Mouse (Mus musculus) adrenal gland, adult 8-10 months (tissue): ENCODE measurements around the gene Etv4. TPM values are rescaled to one million over a fixed set of nuclear protein-coding genes. Genes with fewer than 3 reads are reported as not detected.
A peak's percentile ranks its signal among the peaks of the same experiment; 100 is the strongest.

Source experiments
- DNase-seq: peaks from one replicate; pipeline ENCODE4 v3.0.0; 2022
- total RNA-seq, 4 experiments: library from RNA; stranded (reverse); gene quantifications; 2 replicates each; pipeline ENCODE4 v1.2.4; 2022

Etv4 gene
- total RNA-seq, 4 experiments from 2014 or later = 0.80 to 1.9 (median 1.4) TPM

DNA sequence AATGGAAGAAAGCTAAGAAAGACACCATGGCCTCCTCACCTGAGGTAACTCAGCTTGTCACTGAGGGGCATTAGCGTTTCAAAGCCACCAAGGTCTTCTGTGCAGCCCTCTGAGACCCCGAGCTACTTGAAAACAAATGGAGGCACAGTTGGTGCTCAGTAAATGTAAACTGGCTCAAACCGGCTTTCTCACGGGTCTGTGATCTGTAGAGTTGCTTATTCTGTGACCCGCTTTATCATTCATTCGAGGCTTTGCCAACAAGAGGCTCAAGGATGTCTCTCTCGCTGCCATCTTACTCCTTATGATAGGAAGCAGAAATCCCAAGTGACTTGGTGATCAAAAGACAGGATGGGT, 658 bp upstream of the Etv4 start:
- no peak for DNase-seq

DNA sequence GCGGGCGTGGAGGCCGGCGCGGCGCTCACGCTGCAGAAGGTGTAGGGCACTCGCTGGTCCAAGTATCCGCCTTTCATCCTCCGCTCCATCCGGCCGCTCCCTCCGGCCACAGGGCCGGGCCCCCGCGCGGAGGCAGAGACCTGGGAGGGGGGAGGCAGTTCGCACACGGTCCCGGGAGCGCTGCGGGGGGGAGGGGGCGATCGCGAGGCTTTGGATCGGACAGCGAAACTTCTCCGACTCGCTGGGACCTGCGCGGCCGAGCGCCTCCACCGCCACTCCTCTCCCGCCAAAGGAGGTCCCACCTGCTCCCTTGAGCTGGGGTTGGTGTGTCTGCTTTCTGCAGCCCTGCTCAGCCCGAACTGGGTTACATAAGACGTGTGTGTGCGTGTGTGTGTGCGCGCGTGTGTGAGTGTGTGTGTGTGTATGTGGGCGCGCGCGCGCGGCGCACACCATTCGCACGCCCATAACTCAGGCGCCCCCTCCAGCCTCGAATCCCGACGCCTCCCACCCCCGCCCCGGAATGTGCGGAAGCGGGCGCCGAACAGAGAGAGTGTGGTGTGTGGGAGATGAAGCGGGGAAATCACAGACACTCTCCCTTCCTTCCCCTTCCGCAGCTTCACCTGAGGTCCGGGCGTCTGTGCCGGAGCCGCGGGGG, 556 bp downstream of the Etv4 start:
- DNase-seq = no peak

DNA sequence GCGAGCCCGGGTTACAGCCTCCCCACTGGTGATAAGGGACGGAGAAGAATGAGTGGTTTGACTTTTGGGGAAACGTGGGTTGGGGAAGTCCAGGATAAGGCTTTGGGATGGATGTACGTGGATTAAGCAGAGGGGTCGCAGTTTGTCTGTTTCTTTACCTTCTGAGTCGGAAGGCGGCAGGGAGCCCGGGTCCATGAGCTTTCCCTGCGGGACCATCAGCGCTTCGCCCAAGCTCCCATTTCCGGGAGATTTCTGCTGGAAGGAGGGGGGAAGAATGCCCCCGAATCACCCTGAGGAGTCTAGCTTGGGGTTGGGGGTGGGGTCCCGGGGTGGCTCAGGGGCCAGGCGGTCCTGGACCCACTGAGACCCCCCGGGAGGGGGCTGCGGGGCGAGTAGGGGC, 1.1 kb downstream of the Etv4 start:
- DNase-seq = no peak

DNA sequence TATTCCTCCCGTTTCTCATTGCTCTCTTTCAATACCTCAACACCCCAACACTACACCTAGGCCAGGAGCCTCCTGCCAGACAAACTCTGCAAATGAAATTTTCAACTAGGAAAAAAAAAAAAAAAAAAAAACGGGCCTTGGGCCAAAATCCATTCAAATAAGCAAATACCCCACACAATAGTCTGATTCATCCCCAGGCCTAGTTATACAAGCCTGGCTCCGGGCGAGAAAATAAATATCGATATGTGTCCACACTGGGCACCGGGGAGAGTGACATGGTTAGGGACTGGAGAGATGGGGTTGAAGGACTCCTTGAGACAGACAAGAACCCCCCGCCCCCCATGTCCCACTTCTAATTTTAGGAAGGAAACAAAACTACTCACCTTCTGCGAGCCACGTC, 1.6 kb downstream of the Etv4 start:
- DNase-seq = no peak

DNA sequence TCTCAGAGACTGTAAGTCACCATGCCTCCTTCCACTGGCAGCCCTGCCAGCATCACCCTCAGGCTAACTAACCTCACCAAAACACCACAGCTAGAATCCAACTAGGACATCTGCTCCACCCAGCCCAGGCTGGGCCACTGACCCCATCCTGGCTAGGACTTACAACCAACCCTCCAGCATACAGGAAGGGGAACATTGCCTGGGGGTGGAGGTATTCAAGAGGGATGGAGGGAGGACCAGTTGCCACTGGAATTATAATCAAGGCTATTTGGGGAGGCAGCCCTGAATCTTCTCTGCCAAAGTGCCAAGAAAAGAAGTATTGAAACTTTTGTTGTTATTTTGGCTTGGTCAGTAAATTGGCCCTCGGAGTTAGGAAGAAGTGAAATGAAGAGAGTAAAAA, 2.0 kb downstream of the Etv4 start:
- no peak for DNase-seq

DNA sequence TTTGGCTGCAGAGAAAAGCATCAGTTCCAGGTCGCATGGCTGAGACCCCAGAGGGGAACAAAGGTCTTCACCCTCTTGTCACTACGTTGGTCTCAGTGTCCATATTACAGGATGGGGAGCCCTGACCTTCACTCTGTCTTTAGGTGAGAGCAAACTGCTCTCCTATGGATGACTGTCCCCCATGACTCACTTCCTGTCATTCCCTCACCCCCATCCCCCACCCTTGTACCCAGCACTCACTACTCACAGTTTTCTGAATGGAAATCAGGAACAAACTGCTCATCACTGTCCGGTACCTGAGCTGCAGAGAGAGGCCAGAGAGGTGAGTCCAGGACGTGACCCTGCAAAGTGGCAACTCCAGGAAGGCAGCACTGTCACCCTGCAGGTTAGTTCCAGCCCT, 8.3 kb downstream of the Etv4 start:
- no peak for DNase-seq

DNA sequence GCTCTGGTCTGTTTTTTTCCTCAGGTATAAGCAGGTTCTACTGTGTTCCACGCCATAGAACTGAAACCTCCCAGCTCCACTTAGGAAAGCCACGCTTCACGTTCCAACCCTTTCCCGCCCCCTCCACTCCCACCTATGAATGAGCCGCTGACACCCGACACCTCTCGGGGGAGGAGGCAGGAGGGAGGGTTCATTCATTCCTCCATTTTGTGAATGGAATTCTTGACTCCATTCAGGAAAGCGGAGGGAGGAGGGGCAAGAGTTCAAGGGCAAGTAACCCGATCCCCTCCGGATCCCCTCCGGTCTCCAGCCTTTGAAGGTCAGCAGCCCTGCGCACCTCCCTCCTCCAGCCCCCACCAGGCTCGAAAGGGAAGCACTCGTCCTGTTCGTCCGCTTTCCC, 12.7 kb downstream of the Etv4 start:
- peak; percentile 50 for DNase-seq

DNA sequence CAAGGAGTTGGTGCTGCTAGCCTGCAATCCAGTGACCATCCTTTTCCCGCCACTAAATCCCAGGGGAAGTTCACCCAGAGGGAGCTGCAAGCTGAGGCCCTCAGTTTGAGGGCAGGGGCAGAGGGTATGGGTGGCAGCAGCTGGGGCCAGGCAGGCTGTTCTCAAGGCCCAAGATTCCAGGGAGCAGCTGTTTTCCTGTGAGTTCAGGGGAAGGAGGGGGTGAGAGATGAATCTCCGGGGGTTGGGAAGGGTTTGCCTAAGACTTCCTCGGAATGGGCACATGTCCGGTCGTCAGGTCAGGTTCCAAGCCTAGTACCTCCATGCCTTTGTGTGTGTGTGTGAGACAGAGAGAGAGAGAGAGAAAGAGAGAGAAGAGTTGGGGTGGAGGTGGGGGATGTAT, 13.1 kb downstream of the Etv4 start:
- no peak for DNase-seq

DNA sequence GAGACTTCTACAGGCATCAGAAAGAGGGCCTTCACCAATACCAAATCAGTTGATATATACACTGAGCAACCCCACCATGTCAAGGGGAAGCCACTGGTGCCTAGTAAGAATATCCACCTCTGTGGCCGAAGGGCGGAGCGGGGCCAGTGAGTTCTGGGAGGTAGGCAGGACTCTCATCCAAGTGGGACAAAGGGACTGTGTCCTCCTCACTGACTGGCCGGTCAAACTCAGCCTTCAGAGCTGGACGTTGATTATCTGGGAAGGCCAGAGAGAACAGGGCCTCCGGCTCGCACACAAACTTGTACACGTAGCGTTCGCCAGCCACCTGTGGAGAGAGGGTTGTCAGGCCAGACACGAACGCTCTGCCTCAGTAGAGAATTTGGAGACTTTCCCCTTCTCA, 14.9 kb downstream of the Etv4 start:
- DNase-seq = no peak

DNA sequence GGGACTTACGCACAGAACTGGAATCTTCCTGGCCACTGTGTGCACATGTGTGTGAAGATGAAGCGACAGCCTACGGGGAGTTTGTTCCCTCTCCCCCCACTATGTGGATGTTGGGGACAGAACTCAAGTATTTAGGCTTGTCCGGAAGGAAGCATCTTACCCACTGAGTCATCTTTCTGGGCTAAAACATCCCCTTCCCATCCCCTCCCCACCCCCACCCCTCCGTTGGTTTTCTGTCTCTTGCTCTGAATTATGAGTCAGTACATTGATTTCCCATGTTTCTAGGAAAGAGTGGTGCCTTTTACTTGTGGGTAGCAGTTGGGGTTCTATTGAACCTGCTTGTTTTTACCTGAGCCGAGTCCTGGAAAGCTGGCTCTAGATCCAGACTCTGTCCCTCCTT, 16.4 kb downstream of the Etv4 start:
- no peak for DNase-seq

DNA sequence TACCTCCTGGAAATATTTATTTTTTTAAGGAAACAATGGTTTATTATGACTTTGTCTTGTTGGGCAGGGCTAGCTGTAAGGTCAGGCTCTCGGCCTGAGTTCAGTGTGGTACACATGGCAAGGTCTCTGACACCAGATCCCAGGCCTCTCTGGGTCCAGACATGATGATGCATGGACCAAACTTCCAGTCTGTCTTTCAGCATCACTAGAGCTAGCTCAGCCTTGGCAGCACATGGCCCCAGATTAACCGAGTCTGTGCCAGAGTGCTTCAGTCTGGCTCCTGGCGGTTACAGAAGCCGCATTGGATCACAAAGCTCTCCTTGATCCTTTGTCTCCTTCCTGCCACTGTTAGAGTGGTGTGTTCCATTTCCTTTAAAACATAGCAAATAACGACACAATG, 17.8 kb downstream of the Etv4 start:
- no peak for DNase-seq

DNA sequence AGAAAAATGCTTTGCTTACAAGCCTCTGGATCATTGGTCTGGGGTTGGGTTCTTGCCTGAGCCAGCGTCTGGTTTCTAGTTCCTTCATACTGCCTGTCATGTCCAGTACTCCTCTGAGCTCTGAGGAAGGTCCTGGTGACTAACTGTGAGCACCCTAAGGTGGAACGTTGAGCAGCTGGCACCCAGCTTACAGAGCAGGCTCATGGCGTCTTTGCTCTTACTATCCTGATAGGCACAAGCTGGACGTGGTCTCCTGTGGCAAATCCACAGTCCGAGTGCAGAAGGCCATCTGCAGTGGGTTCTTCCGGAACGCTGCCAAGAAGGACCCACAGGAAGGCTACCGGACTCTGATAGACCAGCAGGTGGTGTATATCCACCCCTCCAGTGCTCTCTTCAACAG, 20.6 kb downstream of the Etv4 start:
- DNase-seq = no peak

DNA sequence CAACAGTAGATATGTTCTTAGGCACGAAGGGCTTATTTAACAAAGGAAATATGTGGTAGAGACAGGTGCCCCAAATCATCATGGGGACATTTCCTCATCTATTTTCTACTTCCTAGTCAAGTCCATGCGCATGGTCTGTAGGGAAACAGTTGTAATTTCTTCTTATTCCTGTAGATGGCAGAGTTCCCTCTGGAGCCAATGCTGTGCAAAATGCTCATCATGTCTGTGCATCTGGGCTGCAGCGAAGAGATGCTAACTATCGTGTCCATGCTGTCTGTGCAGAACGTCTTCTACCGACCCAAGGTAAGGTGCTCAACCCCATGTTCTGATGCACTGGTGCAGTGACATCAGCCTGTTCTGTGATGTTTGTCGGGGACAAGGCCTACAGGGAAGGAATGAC, 21.4 kb downstream of the Etv4 start:
- no peak for DNase-seq

DNA sequence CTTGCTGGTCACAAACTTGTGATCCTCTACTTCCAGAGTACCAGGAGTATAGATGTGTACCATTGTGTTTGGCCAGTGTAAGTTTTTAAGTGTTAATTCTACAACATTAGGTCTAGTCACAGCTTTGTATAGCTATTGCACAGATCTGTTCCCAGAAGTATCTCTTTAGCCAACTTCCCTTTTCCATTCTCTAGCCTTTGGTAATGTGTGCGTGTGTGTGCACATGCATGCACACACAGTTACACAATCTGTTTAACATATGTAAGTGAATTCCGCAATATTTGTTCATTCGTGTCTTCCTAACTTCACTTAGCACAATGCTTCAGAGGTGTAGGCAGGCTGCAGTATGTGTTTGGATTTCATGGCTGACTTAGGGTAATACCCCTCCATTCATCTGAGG, 25.6 kb downstream of the Etv4 start:
- DNase-seq = no peak

DNA sequence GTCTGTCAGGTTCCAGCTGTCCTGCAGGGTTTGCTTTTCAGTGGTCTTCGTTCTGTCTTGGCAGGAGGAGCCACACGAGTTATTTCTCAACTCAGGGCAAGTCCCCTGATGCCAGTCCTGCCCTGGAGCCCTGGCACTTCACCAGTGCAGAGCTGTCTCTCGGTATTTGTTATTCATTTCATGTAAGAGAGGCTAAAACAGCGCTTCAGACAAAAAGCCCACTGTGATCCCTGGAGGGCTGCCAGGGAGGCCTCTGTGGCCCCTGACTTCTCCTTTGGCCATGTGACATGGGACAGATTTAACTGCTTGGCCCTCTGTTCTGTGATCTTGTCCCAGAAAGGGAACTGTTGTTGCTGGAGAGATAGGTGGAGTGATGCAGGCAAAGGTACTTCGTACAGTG, 26.7 kb downstream of the Etv4 start:
- no peak for DNase-seq

DNA sequence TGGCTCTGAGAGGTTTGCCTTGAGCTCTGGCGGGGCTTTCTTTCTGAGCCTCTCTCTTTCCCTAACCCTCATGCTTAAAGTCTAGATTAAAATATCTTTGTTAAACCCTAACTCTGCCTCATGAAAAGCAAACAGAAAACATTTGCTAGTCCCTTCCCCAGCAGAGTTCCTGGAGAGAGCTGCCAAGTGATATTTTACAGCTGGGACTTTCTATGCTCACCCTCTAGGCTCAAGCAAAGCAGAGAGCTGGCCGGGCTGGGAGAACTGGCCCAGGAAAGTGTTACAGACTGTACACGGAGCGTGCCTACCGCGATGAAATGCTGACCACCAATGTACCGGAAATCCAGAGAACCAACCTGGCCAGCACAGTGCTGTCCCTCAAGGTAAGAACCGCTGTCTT, 27.8 kb downstream of the Etv4 start:
- DNase-seq = no peak

DNA sequence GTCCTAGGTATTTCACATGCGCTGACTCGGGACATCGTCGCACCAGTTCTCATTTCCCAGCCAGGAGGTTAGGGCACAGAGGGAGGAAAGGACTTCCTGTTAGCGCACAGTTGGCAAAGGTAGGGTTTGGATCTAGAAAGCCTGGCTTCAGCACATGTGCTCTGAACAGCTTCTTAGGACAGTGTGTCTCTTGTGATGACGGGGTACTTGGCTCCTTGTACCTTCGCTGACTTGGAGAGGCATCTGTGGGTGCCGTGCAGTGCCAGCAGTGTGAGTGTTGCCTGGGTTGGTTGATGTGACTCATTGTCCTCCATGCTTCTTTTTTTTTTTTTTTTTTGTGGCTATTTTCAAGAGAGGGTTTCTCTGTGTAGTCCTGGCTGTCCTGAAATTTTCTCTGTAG, 28.6 kb downstream of the Etv4 start:
- no peak for DNase-seq

DNA sequence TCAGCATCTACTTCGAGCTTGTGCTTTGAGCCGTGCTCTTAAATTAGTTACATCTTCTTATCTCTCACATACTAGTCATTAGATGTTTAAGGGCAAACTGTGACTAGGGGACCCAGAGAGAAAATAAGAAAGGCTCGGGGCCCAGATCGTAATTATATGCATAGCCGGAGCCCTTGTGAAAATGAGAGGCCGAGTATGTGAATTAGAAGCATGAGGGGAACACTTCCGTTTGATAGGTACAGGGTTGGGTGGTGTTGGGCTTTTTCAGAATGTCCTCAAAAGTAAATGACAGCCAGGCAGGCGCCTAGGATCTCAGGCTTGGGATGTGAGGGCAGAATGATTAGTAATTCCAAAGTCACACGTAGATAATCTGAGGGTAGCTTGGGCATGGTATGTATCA, 51.6 kb downstream of the Etv4 start:
- DNase-seq = no peak

DNA sequence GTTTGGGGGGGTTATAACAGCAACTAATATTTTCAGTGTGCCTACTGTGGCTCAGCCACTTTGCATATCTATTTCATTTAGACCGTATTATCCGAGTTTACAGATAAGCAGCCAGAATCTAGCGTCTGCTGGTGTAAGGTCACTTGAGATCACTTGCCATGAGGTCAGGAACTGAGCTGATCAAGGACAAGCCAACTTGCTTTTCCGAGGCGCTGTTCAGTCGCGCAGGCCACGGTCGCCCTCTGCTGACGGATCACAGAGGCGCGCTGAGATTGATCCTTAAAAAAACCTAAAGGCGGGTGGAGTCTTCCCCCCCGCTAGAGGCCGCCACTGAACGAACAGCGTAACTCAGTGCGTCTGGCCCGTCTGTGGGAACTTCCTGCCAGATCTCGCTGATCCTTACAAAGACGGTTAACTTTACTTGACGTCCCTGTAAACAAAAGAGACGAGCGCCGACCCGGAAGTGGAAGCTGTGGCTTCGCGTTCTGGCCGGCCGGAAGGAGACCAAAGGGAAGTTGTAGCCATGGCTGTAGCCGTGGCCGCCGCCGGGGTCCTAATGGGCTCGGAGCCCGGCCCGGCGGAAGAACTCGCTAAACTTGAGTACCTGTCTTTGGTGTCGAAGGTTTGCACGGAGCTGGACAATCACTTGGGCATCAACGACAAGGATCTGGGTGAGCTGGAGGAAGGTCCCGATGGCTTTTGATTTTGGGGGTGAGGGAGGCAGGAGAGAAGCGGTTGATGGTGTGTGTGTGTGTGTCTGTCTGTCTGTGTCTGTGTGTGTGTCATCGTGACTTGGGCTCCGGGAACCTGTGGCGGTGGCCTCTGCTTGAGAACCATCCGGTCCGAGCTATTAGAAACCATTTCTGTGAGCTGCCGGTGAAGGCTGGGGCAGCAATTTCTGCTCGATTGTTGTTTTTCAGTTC, 52.4 kb downstream of the Etv4 start, which contains the start of gene Dhx8:
Gene Dhx8 (plus strand): TSS at position 402 of the 923 bp plus-strand sequence.
- DNase-seq = peak; percentile 97

DNA sequence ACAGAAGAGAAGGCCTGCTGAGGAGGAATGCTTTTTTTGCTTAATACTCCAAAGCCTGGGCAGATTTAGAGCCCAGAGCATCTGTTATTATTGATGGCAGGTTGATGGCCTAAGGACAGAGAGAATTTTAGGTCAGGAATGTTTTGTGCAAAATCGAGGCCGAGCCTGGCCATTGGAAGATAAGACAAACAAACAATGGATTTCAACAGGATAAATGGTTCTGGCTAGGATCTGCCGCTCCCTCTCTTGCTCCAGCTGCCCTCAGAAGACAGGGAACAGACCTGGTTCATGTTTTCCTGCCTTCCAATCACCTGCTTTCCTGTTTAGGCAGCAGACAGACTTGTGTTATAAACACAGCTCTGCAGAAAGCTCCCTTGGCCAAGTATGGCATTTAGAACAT, 55.9 kb downstream of the Etv4 start:
- DNase-seq = no peak

DNA sequence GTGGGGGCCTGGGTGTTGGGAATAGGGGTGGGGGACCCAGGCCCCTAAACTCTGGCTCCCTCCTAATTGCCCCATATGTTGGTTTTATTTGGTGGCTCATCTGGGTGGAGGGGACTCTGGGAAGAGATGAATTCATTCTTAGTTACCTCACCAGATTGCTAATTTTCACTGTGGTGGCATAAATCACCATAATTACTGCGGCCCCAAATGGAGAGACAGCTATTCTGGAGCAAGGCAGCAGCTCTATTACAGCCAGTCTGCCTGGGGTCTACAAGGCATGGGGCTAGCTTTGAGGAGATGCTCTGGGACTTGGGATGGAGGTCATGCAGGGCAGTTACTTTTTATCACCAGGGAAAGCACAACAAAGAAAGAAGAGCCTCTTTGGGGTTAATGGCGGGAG, 58.4 kb downstream of the Etv4 start:
- no peak for DNase-seq

DNA sequence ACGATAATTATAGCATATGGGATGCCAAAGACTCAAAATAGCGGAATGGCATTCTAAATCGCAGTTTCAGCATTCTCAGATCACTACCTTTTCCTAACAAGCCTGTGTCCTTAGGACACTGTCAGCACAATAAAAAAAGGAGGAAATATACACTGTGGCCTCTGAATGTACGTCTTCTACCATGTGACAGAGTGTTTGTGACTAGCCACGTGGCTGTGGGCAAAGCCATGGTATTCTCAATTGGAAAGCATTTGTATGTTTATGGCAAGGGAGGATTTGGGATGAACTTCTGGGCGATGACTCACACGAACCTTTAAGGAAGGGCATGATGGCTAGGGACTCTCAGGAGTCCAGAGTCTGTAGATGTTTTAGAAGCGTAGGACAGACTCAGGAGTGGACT, 60.1 kb downstream of the Etv4 start:
- no peak for DNase-seq

DNA sequence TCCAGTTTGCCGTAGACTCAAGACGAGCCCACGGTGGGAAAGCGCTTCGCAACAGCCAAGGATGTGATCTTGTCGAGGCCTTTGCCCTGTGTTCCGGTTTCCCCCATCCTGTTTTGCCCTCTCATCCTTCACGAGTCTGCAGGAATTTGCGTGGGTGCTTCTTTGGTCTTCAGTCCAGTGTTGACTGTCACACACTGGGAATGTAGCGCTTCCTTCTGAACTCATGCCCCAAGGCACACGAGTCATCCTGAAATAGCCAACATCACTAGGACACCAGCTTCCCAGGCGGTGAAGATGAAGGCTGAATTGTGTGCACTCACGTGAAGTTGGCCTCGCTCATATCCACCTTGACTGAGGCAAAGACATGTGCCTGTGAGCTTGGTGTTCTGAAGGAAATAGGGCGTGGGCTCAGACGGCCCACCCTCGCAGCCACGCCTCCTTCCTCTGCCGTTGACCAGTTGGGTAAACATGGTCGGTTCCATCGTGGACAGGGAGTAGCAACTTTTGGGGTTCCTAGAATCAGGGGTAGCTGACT, 65.1 kb downstream of the Etv4 start:
- no peak for DNase-seq
